Mouse (Mus musculus) hindbrain, embryonic 14.5 days (tissue): ENCODE measurements around the gene Pdgfc. TPM values are rescaled to one million over a fixed set of nuclear protein-coding genes. Genes with fewer than 3 reads are reported as not detected.
A peak's percentile ranks its signal among the peaks of the same experiment; 100 is the strongest.

Experiments used
- ATAC-seq: fragments of 200-750 bp; cut with Nextera tagmentation; 2 replicates; pipeline ENCODE4 v1.8.0; 2017; ENCODE audit warnings: moderate number of reproducible peaks, mild to moderate bottlenecking, moderate TSS enrichment, moderate library complexity; ENCODE audit not compliant: low FRiP score
- DNase-seq: peaks from one replicate; pipeline ENCODE4 v3.0.0-alpha.2; 2015; ENCODE audit warnings: low spot score
- H3K27ac ChIP-seq: fragments of 300-500 bp; sonication (generic); 2 replicates; pipeline ENCODE4 v1.5.1; 2014; ENCODE audit warnings: mild to moderate bottlenecking, moderate library complexity
- H3K27me3 ChIP-seq: fragments of 300-500 bp; sonication (generic); 2 replicates; pipeline ENCODE4 v1.6.1; 2014; ENCODE audit warnings: mild to moderate bottlenecking, low read length, mixed read lengths; ENCODE audit not compliant: control insufficient read depth, insufficient read depth
- H3K36me3 ChIP-seq: fragments of 300-500 bp; sonication (generic); replicated peaks from 2 replicates; pipeline ENCODE4 v1.6.1; 2014; ENCODE audit not compliant: control insufficient read depth, insufficient read depth
- H3K4me1 ChIP-seq: fragments of 300-500 bp; sonication (generic); replicated peaks from 2 replicates; pipeline ENCODE4 v1.6.1; 2014; ENCODE audit warnings: antibody characterized with exemption, low read length, mixed read lengths; ENCODE audit not compliant: control insufficient read depth, insufficient read depth
- H3K4me2 ChIP-seq: fragments of 300-500 bp; sonication (generic); replicated peaks from 2 replicates; pipeline ENCODE4 v1.6.1; 2014; ENCODE audit warnings: mild to moderate bottlenecking, moderate library complexity
- H3K4me3 ChIP-seq: fragments of 300-500 bp; sonication (generic); replicated peaks from 2 replicates; pipeline ENCODE4 v1.5.1; 2014; ENCODE audit warnings: mild to moderate bottlenecking, low read length
- H3K9ac ChIP-seq: fragments of 300-500 bp; sonication (generic); 2 replicates; pipeline ENCODE4 v1.6.1; 2014
- H3K9me3 ChIP-seq: fragments of 300-500 bp; sonication (generic); 2 replicates; pipeline ENCODE4 v1.6.1; 2016; ENCODE audit warnings: low read length; ENCODE audit not compliant: control insufficient read depth
- WGBS: fragments of 180-500 bp; shearing (Covaris S2); extraction: QIAGEN DNeasy Blood & Tissue Kit; methylation state at CpG from one replicate; pipeline ENCODE4 v1.1.7; 2014; 5-methylcytosine and 5-hydroxymethylcytosine counted together
- polyA plus RNA-seq: library from polyadenylated mRNA; unstranded; fragments of >200 nt; fragmentation: Nextera tagmentation; extraction: Ambion mirVana; gene quantifications from 2 replicates; pipeline ENCODE4 v1.2.1, GENCODE M21; 2014

The Pdgfc gene
- polyA plus RNA-seq, 1 experiment from 2014 or later: 6.5 TPM

GRCm38 (mm10) chr3:81039131-81039653 is 3.0 kb downstream of the Pdgfc start:
- 47% methylated on average over 2 of the region's 2 CpGs for WGBS
- no peaks in the 10 kb centered on the region for H3K27me3 ChIP-seq
- ATAC-seq: no peak
- peak overlapping the region; percentile 5 for H3K4me3 ChIP-seq
- H3K4me2 ChIP-seq: peak overlapping the region; percentile 96
- DNase-seq: peak; percentile 80
- no peaks in the 10 kb centered on the region for H3K36me3 ChIP-seq
- 0 out of 2 replicates have a peak, but pooled peaks cover 11% of the 10 kb centered on the region for H3K4me1 ChIP-seq
- no peaks in the 10 kb centered on the region for H3K9me3 ChIP-seq
- no peak overlapping the region for H3K27ac ChIP-seq
- H3K9ac ChIP-seq: 0 out of 2 replicates have a peak overlapping the region, but pooled peaks have one; percentile 4

DNA sequence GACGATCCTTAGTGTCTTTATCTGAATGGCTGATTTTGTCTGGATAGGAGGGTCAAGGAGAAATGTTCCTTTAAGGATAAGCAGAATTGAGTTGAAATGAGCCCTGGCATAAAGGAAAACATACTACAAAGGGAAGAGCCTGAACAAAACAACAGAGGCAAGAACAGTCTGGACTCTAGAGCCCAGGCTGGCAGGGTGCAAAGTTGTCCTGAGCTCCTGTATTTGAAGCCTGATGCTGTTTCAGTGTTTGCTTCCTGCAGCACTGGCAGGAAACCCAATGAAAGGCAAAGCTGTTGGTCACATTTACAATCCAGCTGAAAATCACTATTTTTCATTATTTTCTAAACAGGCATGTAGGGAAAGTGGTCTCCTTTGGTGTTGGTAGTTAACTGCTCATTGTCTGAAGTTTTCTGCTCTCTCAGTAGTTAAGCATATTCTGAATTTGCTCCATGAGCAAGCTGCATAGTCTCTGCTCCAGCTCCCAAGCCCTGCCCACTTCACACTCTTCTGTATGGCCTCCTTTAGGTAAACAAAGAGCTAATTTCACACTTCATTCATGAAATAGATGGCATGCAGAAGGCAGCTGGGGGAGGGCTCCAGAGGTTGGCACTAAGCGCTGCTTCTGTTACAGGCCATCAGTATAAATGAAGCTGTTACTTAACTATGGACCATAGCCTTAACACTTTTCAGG is 8.6 kb downstream of the Pdgfc start:
- no peaks in the 10 kb centered on the region for H3K9me3 ChIP-seq
- no peaks in the 10 kb centered on the region for H3K27me3 ChIP-seq
- H3K9ac ChIP-seq: no peak overlapping the region
- H3K4me3 ChIP-seq: no peak overlapping the region
- H3K4me2 ChIP-seq: no peak overlapping the region
- DNase-seq (no peak), ATAC-seq (peak; percentile 78)
- H3K27ac ChIP-seq: no peak overlapping the region
- H3K4me1 ChIP-seq: peaks cover 17% of the 10 kb centered on the region; the same call in 1 of the 2 replicates
- no peaks in the 10 kb centered on the region for H3K36me3 ChIP-seq
- WGBS: 39% methylated on average over 2 of the region's 2 CpGs

DNA sequence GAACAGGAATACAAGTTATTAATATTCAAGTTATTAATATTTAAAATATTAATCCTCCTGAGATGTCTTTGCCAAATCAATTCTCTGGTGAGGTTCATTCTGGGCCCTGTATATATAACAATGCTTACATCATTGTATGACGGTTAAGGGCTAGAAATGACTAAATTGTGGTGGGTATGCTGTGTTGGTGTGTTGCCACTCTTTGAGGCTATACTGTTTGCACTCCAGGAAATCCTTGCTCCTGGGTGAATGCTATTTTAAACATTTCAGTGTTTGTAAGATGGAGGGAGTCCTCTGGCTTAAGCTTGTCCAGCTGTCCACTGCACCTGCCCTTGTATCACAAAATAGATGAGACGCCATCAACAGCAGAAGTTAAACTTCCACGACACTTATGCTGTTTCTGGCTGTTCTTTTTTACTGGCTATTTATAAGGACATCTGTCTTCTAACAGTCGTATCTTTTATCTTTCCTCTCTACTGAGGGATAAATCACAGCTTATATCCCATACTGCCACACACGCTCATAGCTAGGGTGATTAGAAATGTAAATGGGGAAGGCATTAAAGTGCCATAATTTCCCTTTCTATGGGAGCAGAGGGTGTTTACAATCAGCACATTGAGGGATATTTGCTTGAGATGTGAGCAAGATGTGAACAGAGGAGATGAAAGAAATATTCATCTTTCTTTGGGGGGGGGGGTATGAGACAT is 9.3 kb downstream of the Pdgfc start:
- 40% methylated on average over 5 of the region's 5 CpGs for WGBS
- ATAC-seq: peak; percentile 40; the same call in 1 of the 2 replicates

GRCm38 (mm10) chr3:81046652-81047607 is 10.7 kb downstream of the Pdgfc start:
- no peaks in the 10 kb centered on the region for H3K36me3 ChIP-seq
- H3K4me1 ChIP-seq: peaks cover 17% of the 10 kb centered on the region; the same call in 1 of the 2 replicates
- H3K4me2 ChIP-seq: no peak overlapping the region
- no peaks in the 10 kb centered on the region for H3K9me3 ChIP-seq
- no peak for DNase-seq
- ATAC-seq: no peak
- no peak overlapping the region for H3K9ac ChIP-seq
- no peak overlapping the region for H3K4me3 ChIP-seq
- no peaks in the 10 kb centered on the region for H3K27me3 ChIP-seq
- no peak overlapping the region for H3K27ac ChIP-seq
- 81% methylated on average over 10 of the region's 10 CpGs for WGBS

More for the DNA sequence above, 9.3 kb downstream of the Pdgfc start:
- Histone ChIP-seq H3K36me3 (no peaks in the 10 kb centered on the region), H3K9ac (no peak overlapping the region), H3K9me3 (no peaks in the 10 kb centered on the region), H3K4me2 (no peak overlapping the region), H3K4me3 (no peak overlapping the region), H3K27me3 (no peaks in the 10 kb centered on the region), H3K4me1 (peaks cover 17% of the 10 kb centered on the region; the same call in 1 of the 2 replicates), H3K27ac (no peak overlapping the region)
- DNase-seq: no peak

GRCm38 (mm10) chr3:81051522-81051921 is 15.3 kb downstream of the Pdgfc start:
- H3K9me3 ChIP-seq: no peaks in the 10 kb centered on the region
- H3K27ac ChIP-seq: no peak overlapping the region
- H3K4me3 ChIP-seq: no peak overlapping the region
- H3K9ac ChIP-seq: no peak overlapping the region
- DNase-seq (no peak), ATAC-seq (no peak)
- no peaks in the 10 kb centered on the region for H3K4me1 ChIP-seq
- H3K4me2 ChIP-seq: no peak overlapping the region
- H3K27me3 ChIP-seq: no peaks in the 10 kb centered on the region
- H3K36me3 ChIP-seq: no peaks in the 10 kb centered on the region

DNA sequence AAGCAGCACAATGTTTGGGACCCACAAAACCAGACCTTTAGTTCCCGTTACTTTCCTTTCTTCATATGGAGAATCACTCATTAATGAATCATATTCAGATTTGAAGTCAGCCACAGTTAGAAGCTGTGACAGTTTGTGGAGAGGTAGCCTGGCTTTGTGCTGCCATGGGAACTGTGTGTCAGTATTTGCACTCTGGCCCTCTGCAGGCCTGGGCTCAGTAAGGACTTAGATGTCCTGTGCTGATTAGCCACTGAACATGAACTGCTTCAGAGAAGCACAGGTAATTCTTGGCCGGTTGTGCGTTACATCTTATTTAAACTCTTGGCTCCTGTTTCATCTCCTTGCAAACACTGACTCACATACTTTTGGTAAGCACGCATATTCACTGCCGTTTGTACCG is 16.2 kb downstream of the Pdgfc start:
- 87% methylated on average over 6 of the region's 6 CpGs for WGBS
- H3K4me3 ChIP-seq: no peak overlapping the region
- no peak overlapping the region for H3K4me2 ChIP-seq
- DNase-seq (no peak), ATAC-seq (no peak)
- H3K27ac ChIP-seq: no peak overlapping the region
- H3K27me3 ChIP-seq: no peaks in the 10 kb centered on the region
- H3K9ac ChIP-seq: no peak overlapping the region
- no peaks in the 10 kb centered on the region for H3K36me3 ChIP-seq
- no peaks in the 10 kb centered on the region for H3K4me1 ChIP-seq
- no peaks in the 10 kb centered on the region for H3K9me3 ChIP-seq

GRCm38 (mm10) chr3:81054074-81054473 is 17.9 kb downstream of the Pdgfc start:
- Histone ChIP-seq H3K4me2 (no peak overlapping the region), H3K27me3 (no peaks in the 10 kb centered on the region), H3K9me3 (no peaks in the 10 kb centered on the region), H3K36me3 (no peaks in the 10 kb centered on the region), H3K4me1 (no peaks in the 10 kb centered on the region), H3K9ac (no peak overlapping the region), H3K27ac (no peak overlapping the region), H3K4me3 (no peak overlapping the region)
- DNase-seq (no peak), ATAC-seq (no peak)

DNA sequence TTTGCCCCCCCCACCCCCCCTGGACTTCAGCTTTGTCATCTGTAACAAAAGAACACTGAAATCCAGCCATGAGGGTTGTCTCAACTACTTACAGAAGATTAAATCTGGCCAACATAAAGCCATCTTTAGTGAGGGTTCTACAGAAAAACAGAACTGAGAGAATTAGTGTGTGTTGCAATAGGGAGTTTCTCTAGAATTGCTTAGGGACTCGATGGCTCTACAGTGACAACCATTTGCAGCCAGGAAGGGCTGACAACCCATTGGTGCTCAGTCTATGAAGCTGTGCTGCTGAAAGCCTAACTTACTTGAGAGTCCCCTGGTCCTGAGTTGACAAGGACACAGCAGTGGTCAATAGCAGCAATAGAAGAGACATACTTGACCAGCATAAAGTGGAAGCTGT is 21.5 kb downstream of the Pdgfc start:
- Histone ChIP-seq H3K27me3 (no peaks in the 10 kb centered on the region), H3K9me3 (no peaks in the 10 kb centered on the region), H3K36me3 (no peaks in the 10 kb centered on the region), H3K27ac (no peak overlapping the region), H3K4me2 (no peak overlapping the region), H3K4me3 (no peak overlapping the region), H3K9ac (no peak overlapping the region), H3K4me1 (no peaks in the 10 kb centered on the region)
- ATAC-seq (no peak), DNase-seq (no peak)
- WGBS: 85% methylated on average over 1 of the region's 1 CpGs
